13 mouse cellular contexts compared by ENCODE assay signal in the genomic region with DNA sequence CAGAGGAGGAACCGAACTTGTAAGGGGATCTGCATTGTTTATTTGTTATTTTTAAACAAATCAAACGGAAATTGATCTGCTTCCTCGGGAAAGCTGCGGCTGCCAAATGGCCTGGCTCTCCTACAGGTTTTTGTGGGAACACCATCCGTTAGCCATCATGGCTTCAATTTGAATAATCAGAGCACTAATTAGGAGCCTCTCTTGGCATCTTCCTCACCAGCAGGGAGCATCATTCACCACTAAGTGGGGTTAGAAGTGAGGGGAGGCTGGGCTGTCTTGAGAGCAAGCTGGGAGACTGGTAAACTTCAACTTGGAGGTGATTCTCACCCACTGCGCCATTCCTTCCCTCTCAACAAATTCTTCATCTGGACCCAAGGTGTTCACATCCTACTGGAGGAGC.
A peak's percentile ranks its signal among the peaks of the same experiment; 100 is the strongest.
DNase-seq lines count a peak whose midpoint lies in the region; ATAC-seq and TF ChIP-seq lines count a peak whose summit lies in the region.
"Had no signal": no experiment of that assay in that cellular context is flagged by ENCODE, and none has a peak within 500 bp of the region (broad histone marks: within the 10 kb centered on the region; RNA-seq: fewer than 3 reads in every experiment).

No protein-coding gene starts in this region.

- no peak for TF ChIP-seq EP300 in stomach, postnatal 0 days (optimal IDR thresholded peaks at IDR 0.05)

- no peak overlapping the region for H3K9ac ChIP-seq in hindbrain, postnatal 0 days (replicated peaks; ENCODE audit: low read length)
- no peak overlapping the region for H3K9ac ChIP-seq in hindbrain, embryonic 12.5 days
- no peak overlapping the region for H3K9ac ChIP-seq in stomach, postnatal 0 days (ENCODE audit: low read length)
- H3K9ac ChIP-seq: liver, embryonic 13.5 days had no signal

- no peak for ATAC-seq in hindbrain, postnatal 0 days
- ATAC-seq in hindbrain, embryonic 12.5 days (ENCODE audit: low FRiP score) = no peak
- ATAC-seq in stomach, postnatal 0 days (ENCODE audit: low FRiP score, low TSS enrichment) = no peak
- ATAC-seq: inflammation-experienced regulatory T-cells, adult 6 months had no signal

- no peak overlapping the region for H3K4me2 ChIP-seq in hindbrain, postnatal 0 days (ENCODE audit: low read depth, low read length)
- H3K4me2 ChIP-seq in hindbrain, embryonic 12.5 days (replicated peaks) = no peak overlapping the region
- no peak overlapping the region for H3K4me2 ChIP-seq in stomach, postnatal 0 days (replicated peaks; ENCODE audit: low read depth)
- H3K4me2 ChIP-seq: liver, embryonic 13.5 days had no signal

- WGBS in hindbrain, postnatal 0 days = 45% methylated on average over 6 of the region's 6 CpGs
- WGBS in hindbrain, embryonic 12.5 days = 64% methylated on average over 6 of the region's 6 CpGs
- 50% methylated on average over 6 of the region's 6 CpGs for WGBS in stomach, postnatal 0 days

- H3K4me3 ChIP-seq in hindbrain, postnatal 0 days (ENCODE audit: low read length) = no peak overlapping the region
- no peak overlapping the region for H3K4me3 ChIP-seq in hindbrain, embryonic 12.5 days
- no peak overlapping the region for H3K4me3 ChIP-seq in stomach, postnatal 0 days (ENCODE audit: low read depth, low read length)
- H3K4me3 ChIP-seq: liver, embryonic 13.5 days had no signal

- peak; percentile 61 to 67 for DNase-seq in cerebellum, postnatal 10 days
- no peak for DNase-seq in cerebellum, adult 11 months
- peak; percentile 39 for DNase-seq in hindbrain, postnatal 0 days (ENCODE audit: low spot score)
- peak; percentile 26 for DNase-seq in right cerebral cortex, postnatal 10 days (ENCODE audit: low spot score in 2 of 2)
- no peak for DNase-seq in right cerebral cortex, adult 18-20 months
- DNase-seq in stomach, postnatal 0 days (ENCODE audit: low spot score) = no peak
- DNase-seq in urinary bladder, postnatal 36 days (ENCODE audit: low spot score in 2 of 2) = no peak
- DNase-seq: cerebellum, adult 8-10 months; kidney, postnatal 25 days; liver, embryonic 13.5 days; spleen, adult 18-20 months had no signal

- no peak overlapping the region for H3K27ac ChIP-seq in hindbrain, postnatal 0 days
- H3K27ac ChIP-seq in hindbrain, embryonic 12.5 days = no peak overlapping the region
- no peak overlapping the region for H3K27ac ChIP-seq in stomach, postnatal 0 days (replicated peaks)
- H3K27ac ChIP-seq: liver, embryonic 13.5 days had no signal

- no peaks in the 10 kb centered on the region for H3K9me3 ChIP-seq in hindbrain, postnatal 0 days (ENCODE audit: low read length)
- no peaks in the 10 kb centered on the region for H3K9me3 ChIP-seq in hindbrain, embryonic 12.5 days (replicated peaks)
- H3K9me3 ChIP-seq in stomach, postnatal 0 days (ENCODE audit: control insufficient read depth, low read length) = no peaks in the 10 kb centered on the region
- H3K9me3 ChIP-seq: liver, embryonic 13.5 days had no signal

- H3K4me1 ChIP-seq in hindbrain, postnatal 0 days (ENCODE audit: insufficient read depth, low read length) = no peaks in the 10 kb centered on the region
- no peaks in the 10 kb centered on the region for H3K4me1 ChIP-seq in hindbrain, embryonic 12.5 days
- no peaks in the 10 kb centered on the region for H3K4me1 ChIP-seq in stomach, postnatal 0 days (replicated peaks; ENCODE audit: control insufficient read depth, insufficient read depth)
- H3K4me1 ChIP-seq: liver, embryonic 13.5 days had no signal

- no peaks in the 10 kb centered on the region for H3K27me3 ChIP-seq in hindbrain, postnatal 0 days (ENCODE audit: insufficient read depth, low read length)
- no peaks in the 10 kb centered on the region for H3K27me3 ChIP-seq in hindbrain, embryonic 12.5 days
- no peaks in the 10 kb centered on the region for H3K27me3 ChIP-seq in stomach, postnatal 0 days (ENCODE audit: control insufficient read depth, insufficient read depth, low read length)
- H3K27me3 ChIP-seq: liver, embryonic 13.5 days had no signal

- no peaks in the 10 kb centered on the region for H3K36me3 ChIP-seq in hindbrain, postnatal 0 days (ENCODE audit: insufficient read depth, low read length)
- no peaks in the 10 kb centered on the region for H3K36me3 ChIP-seq in hindbrain, embryonic 12.5 days
- H3K36me3 ChIP-seq in stomach, postnatal 0 days (ENCODE audit: control insufficient read depth, insufficient read depth, low read length) = no peaks in the 10 kb centered on the region
- H3K36me3 ChIP-seq: liver, embryonic 13.5 days had no signal

- TF ChIP-seq CTCF in hindbrain, postnatal 0 days (IDR thresholded peaks at IDR 0.05; ENCODE audit: low read depth) = peak; percentile 44
- TF ChIP-seq CTCF in stomach, postnatal 0 days (IDR thresholded peaks at IDR 0.05; ENCODE audit: low read depth) = peak; percentile 32; the same call in 1 of the 2 replicates

Comparison
In these comparisons a context has a peak if more than half of its experiments do, and no peak if none do; other contexts are left out.
1. DNase-seq: peak in cerebellum, postnatal 10 days (2 of 2), hindbrain, postnatal 0 days (single experiment) and right cerebral cortex, postnatal 10 days (2 of 2); none in cerebellum, adult 11 months (single experiment), right cerebral cortex, adult 18-20 months (single experiment), stomach, postnatal 0 days (single experiment) and urinary bladder, postnatal 36 days (0 of 2).